Mouse (Mus musculus): ENCODE data around the gene Tceanc2. TPM values are rescaled to one million over a fixed set of nuclear protein-coding genes. Genes with fewer than 3 reads are reported as not detected.

Tceanc2 gene
- total and polyA plus RNA-seq, 3 experiments: 16.5 to 34.8 (median 24.8) TPM

GRCm38 (mm10) chr4:107096841-107097373, 82.0 kb downstream of the Tceanc2 start, which contains the start of gene Cdcp2:
Gene Cdcp2, plus strand, starts transcription at chr4:107096891.
- dilution Hi-C loops (cut with MboI; ENCODE audit: extremely low pct_ligation_motif_present, extremely low pct_unique_long_range_greater_than_20kb, low sequenced_read_pairs): no loop called here
- peak within 1 kb of the TSS; percentile 3 to 48 (median 20) for H3K4me3 ChIP-seq (replicated peaks in 1 of 3; ENCODE audit: low read depth in 2 of 3, low read length in 2 of 3, poor library complexity in 1 of 3)

GRCm38 (mm10) chr4:107096043-107096442, 82.9 kb downstream of the Tceanc2 start:
- H3K9me3 ChIP-seq (replicated peaks; ENCODE audit: low read length): no peaks in the 10 kb centered on the region
- peak; percentile 50 for DNase-seq (ENCODE audit: extremely low read depth)
- in situ Hi-C loops (cut with MboI; ENCODE audit: low pct_ligation_motif_present, low pct_unique_long_range_greater_than_20kb, low sequenced_read_pairs) (no loop called here), dilution Hi-C loops (cut with MboI; ENCODE audit: extremely low pct_ligation_motif_present, extremely low pct_unique_long_range_greater_than_20kb, low sequenced_read_pairs) (no loop called here)
- no peak overlapping the region; the same call in 1 of the 2 replicates for H3K27ac ChIP-seq (ENCODE audit: insufficient read depth, low read depth)
- H3K9ac ChIP-seq (ENCODE audit: insufficient read depth, low read depth): 0 out of 2 replicates have a peak overlapping the region, but pooled peaks have one; percentile 13
- H3K4me2 ChIP-seq (ENCODE audit: insufficient read depth, low read depth, poor library complexity, severe bottlenecking): peak overlapping the region; percentile 7; the same call in 1 of the 2 replicates
- peak; percentile 65; the same call in 1 of the 2 replicates for TF ChIP-seq CHD1 (IDR thresholded peaks at IDR 0.05; ENCODE audit: low read depth, low read length)
- TF ChIP-seq ETS1 (conservative IDR thresholded peaks at IDR 0.05; ENCODE audit: low read depth, low read length): peak; percentile 24; the same call in 1 of the 2 replicates
- no peak for TF ChIP-seq JUND (conservative IDR thresholded peaks at IDR 0.05; ENCODE audit: low read depth, low read length)
- peak; percentile 81 for TF ChIP-seq MAX (IDR thresholded peaks at IDR 0.05; ENCODE audit: low read length)
- TF ChIP-seq SIN3A (IDR thresholded peaks at IDR 0.05; ENCODE audit: low read length): peak; percentile 65; the same call in 1 of the 2 replicates
- no peak for TF ChIP-seq RAD21 (IDR thresholded peaks at IDR 0.05; ENCODE audit: low read depth, low read length)
- TF ChIP-seq TCF12 (IDR thresholded peaks at IDR 0.05; ENCODE audit: low read depth, low read length): peak; percentile 51
- TF ChIP-seq BHLHE40 (IDR thresholded peaks at IDR 0.05; ENCODE audit: low read depth, low read length): peak; percentile 10; the same call in 1 of the 2 replicates
- TF ChIP-seq MYC (IDR thresholded peaks at IDR 0.05; ENCODE audit: low read depth, low read length): peak; percentile 87
- TF ChIP-seq MXI1 (IDR thresholded peaks at IDR 0.05; ENCODE audit: low read depth, low read length): peak; percentile 76; the same call in 1 of the 2 replicates
- no peaks in the 10 kb centered on the region for H3K79me2 ChIP-seq (replicated peaks; ENCODE audit: control insufficient read depth, extremely low read depth, insufficient read depth, poor library complexity, severe bottlenecking)
- peaks cover 24 to 62% of the 10 kb centered on the region in 2 experiments for H3K4me1 ChIP-seq (ENCODE audit: control insufficient read depth in 1 of 2, insufficient read depth in 2 of 2)
- H3K36me3 ChIP-seq (replicated peaks in 1 of 2; ENCODE audit: control insufficient read depth in 1 of 2, insufficient read depth in 1 of 2, low read length in 1 of 2): peaks cover 0 to 32% of the 10 kb centered on the region in 2 experiments
- peak overlapping the region; percentile 3 to 48 (median 20) for H3K4me3 ChIP-seq (replicated peaks in 1 of 3; ENCODE audit: low read depth in 2 of 3, low read length in 2 of 3, poor library complexity in 1 of 3)
- H3K27me3 ChIP-seq (replicated peaks): no peaks in the 10 kb centered on the region

More at GRCm38 (mm10) chr4:107096841-107097373, 82.0 kb downstream of the Tceanc2 start, which contains the start of gene Cdcp2:
- Histone ChIP-seq H3K9ac (ENCODE audit: insufficient read depth, low read depth) (0 out of 2 replicates have a peak within 1 kb of the TSS, but pooled peaks have one; percentile 13), H3K4me1 (ENCODE audit: control insufficient read depth in 1 of 2, insufficient read depth in 2 of 2) (peaks cover 24 to 58% of the 10 kb centered on the region in 2 experiments), H3K79me2 (replicated peaks; ENCODE audit: control insufficient read depth, extremely low read depth, insufficient read depth, poor library complexity, severe bottlenecking) (no peaks in the 10 kb centered on the region), H3K36me3 (replicated peaks in 1 of 2; ENCODE audit: control insufficient read depth in 1 of 2, insufficient read depth in 1 of 2, low read length in 1 of 2) (peaks cover 0 to 32% of the 10 kb centered on the region in 2 experiments), H3K4me2 (ENCODE audit: insufficient read depth, low read depth, poor library complexity, severe bottlenecking) (peak within 1 kb of the TSS; percentile 7), H3K27me3 (replicated peaks) (no peaks in the 10 kb centered on the region), H3K9me3 (replicated peaks; ENCODE audit: low read length) (no peaks in the 10 kb centered on the region), H3K27ac (ENCODE audit: insufficient read depth, low read depth) (no peak within 1 kb of the TSS; the same call in 1 of the 2 replicates)
- no peak for TF ChIP-seq SIN3A (IDR thresholded peaks at IDR 0.05; ENCODE audit: low read length)
- no peak for TF ChIP-seq JUN (IDR thresholded peaks at IDR 0.05; ENCODE audit: insufficient read depth, low read depth, low read length)
- TF ChIP-seq CHD1 (IDR thresholded peaks at IDR 0.05; ENCODE audit: low read depth, low read length): no peak
- TF ChIP-seq ZNF384 (IDR thresholded peaks at IDR 0.05; ENCODE audit: low read depth, low read length): no peak
- DNase-seq (ENCODE audit: extremely low read depth): no peak
- in situ Hi-C loops (cut with MboI; ENCODE audit: low pct_ligation_motif_present, low pct_unique_long_range_greater_than_20kb, low sequenced_read_pairs): no loop called here

Data from CH12.LX (cell line).